Mouse (Mus musculus) stomach, postnatal 0 days (tissue): ENCODE results near the gene Ttll11.

Source experiments
- CTCF ChIP-seq: IDR thresholded peaks from 2 replicates; pipeline ENCODE4 v1.5.1; 2016; ENCODE audit warnings: antibody characterized with exemption, low read depth, mild to moderate bottlenecking, moderate library complexity
- EP300 ChIP-seq: optimal IDR thresholded peaks from 2 replicates; pipeline ENCODE3; 2016; ENCODE audit warnings: antibody characterized with exemption

DNA sequence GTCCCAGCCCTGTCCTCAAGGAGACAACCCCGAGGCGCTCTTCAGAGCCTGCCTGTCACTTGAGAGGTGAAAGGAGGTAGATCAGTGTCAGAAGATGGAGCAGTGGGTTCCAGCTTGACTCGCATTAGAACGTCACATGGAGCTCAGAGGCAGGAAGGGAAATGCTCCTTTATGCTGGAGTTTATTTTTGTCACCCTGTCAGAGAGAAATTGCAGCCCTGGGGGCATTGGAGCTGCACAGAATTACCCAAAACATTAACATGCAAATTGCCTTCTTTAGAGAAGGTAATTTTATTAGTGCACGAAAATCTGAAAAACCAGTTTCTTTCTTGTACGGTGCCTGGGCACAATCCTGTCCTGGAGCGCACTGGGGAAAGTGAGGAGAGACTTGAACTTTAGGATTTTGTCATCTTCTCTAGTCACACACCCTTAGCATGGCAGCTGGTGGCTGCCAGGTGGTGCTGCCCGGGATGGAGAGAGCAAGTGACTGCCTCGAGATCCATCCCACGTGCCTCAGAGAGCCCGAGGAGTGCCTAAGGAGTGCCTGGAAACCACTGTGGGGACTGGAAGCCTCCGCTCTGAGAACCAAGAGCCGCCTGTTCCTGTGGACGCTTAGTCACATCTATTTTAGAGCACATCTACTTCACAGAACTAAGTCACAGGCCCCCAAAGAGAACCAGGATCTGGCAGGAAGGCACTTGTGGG lies 211.7 kb downstream of the Ttll11 start:
- TF ChIP-seq CTCF (no peak), EP300 (no peak)
